ENCODE assay signal across 8 mouse cellular contexts in genomic region chr9:94668589-94668988, GRCm38 (mm10). TPM values are rescaled to one million over a fixed set of nuclear protein-coding genes. Genes with fewer than 3 reads are reported as not detected.
A peak's percentile ranks its signal among the peaks of the same experiment; 100 is the strongest.
DNase-seq lines count a peak whose midpoint lies in the region; ATAC-seq lines count a peak whose summit lies in the region.

No protein-coding gene starts in this region.

- no peaks in the 10 kb centered on the region for H3K36me3 ChIP-seq in midbrain, embryonic 10.5 days

- no peak overlapping the region for H3K4me3 ChIP-seq in midbrain, embryonic 10.5 days

- no peak overlapping the region for H3K27ac ChIP-seq in midbrain, embryonic 10.5 days (replicated peaks)

- H3K4me1 ChIP-seq in midbrain, embryonic 10.5 days: peaks cover 18% of the 10 kb centered on the region

- peak; percentile 38 for ATAC-seq in monocyte, adult 5-6 weeks (replicated peaks; ENCODE audit: insufficient number of reproducible peaks, low FRiP score, low TSS enrichment, poor library complexity, severe bottlenecking)

- peak; percentile 17 for DNase-seq in gastrocnemius, adult 18-20 months (ENCODE audit: low spot score)
- DNase-seq in gastrocnemius, postnatal 4 days (ENCODE audit: low spot score in 2 of 2): no peak
- peak; percentile 89 for DNase-seq in A20 (ENCODE audit: low read depth, low spot score)
- peak; percentile 29 for DNase-seq in cerebellum, adult 8-10 months
- DNase-seq in layer of hippocampus, adult 9-10 months (ENCODE audit: low spot score): peak; percentile 51
- peak; percentile 76 for DNase-seq in thymus, postnatal 4 days
- DNase-seq in midbrain, embryonic 10.5 days (ENCODE audit: low spot score): no peak

- 52% methylated on average over 7 of the region's 7 CpGs for WGBS in midbrain, embryonic 10.5 days

- peaks cover 4% of the 10 kb centered on the region; the same call in 1 of the 2 replicates for H3K27me3 ChIP-seq in midbrain, embryonic 10.5 days (ENCODE audit: low read depth, poor library complexity, severe bottlenecking)

- no peaks in the 10 kb centered on the region for H3K9me3 ChIP-seq in midbrain, embryonic 10.5 days (replicated peaks)

RNA-seq across cellular contexts. Expression of gene Slc9a9, which starts 1.1 kb away (rescaled TPM):
- 1 to 10 TPM; 1.6 to 2.5 TPM for total RNA-seq in gastrocnemius, adult 18-20 months (2021)
- 1 to 10 TPM; 8.4 to 8.5 TPM for total RNA-seq in gastrocnemius, postnatal 4 days (2021)
- 33.8 to 64.4 TPM (median 49.1 TPM) in 3 replicates for total RNA-seq in monocyte, adult 5-6 weeks (2017)
- 1.9 and 2.3 TPM in 2 replicates for polyA plus RNA-seq in midbrain, embryonic 10.5 days (2016; fragmentation: Nextera tagmentation; extraction: Ambion mirVana)

Comparison
In these comparisons a context has a peak if more than half of its experiments do, and no peak if none do; other contexts are left out.
1. DNase-seq: peak in gastrocnemius, adult 18-20 months (single experiment), A20 (single experiment), cerebellum, adult 8-10 months (single experiment), layer of hippocampus, adult 9-10 months (single experiment) and thymus, postnatal 4 days (single experiment); none in gastrocnemius, postnatal 4 days (0 of 2) and midbrain, embryonic 10.5 days (single experiment).